In the genomic region with DNA sequence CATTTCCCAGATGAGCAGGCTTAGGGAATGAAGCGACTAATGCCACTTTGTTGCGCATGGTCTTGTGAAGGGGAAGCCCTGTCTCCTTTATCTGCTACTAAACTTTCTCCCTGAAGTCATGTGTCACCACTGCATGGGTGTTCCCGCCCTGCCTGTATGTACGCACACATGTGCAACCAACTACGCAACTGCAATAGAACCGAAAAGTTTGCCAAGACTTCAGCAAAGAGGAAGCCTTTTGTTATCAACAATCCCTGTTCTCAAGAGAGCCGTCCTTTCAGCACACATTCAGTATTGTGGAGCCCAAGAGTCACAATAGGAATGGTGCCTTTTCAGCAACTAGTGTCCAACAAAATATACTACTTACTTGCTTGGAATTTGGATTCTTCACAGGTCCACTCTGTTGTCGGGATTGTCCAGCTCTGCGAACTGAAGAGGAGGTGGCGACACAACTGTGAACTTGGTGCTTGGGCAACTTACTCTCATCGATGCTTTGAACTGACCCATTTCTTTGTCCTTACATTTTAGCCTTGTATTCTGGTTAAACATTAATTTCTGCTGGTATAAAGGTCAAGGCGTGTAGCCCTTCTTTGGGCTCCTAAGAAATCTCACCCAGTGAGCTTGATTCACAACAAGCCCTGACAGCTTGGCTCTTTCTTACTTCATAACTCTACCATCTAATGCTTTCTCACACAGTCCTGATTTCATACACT, we compare ENCODE assay signal across 9 mouse cellular contexts. TPM values are rescaled to one million over a fixed set of nuclear protein-coding genes. Genes with fewer than 3 reads are reported as not detected.
DNase-seq lines count a peak whose midpoint lies in the region; ATAC-seq lines count a peak whose summit lies in the region.
"Had no signal": no experiment of that assay in that cellular context is flagged by ENCODE, and none has a peak within 500 bp of the region (broad histone marks: within the 10 kb centered on the region; RNA-seq: fewer than 3 reads in every experiment).

A gene (minus strand): TSS at position 500 of the 713 bp plus-strand sequence.

- DNase-seq in gastrocnemius, postnatal 10 days = no peak
- no peak for DNase-seq in gastrocnemius, postnatal 25 days
- peak; percentile 20 for DNase-seq in brain, adult 2 months (ENCODE audit: low read depth, low spot score)
- DNase-seq in kidney, adult 9 months = peak; percentile 79
- no peak for DNase-seq in cerebellum, adult 9-11 months
- DNase-seq in thymus, postnatal 0 days (ENCODE audit: low spot score) = no peak
- DNase-seq in spleen, postnatal 36 days (ENCODE audit: low spot score in 2 of 2) = no peak

- ATAC-seq in megakaryocyte, adult 5-6 weeks (ENCODE audit: poor library complexity, severe bottlenecking) = peak; percentile 66

RNA-seq across cellular contexts. Expression of the gene that starts here (rescaled TPM):
- total RNA-seq in gastrocnemius, postnatal 10 days (2021) = 10 to 100 TPM; 38.1 to 45.7 TPM
- 1 to 10 TPM in 1 of 2 experiments, under 1 TPM in 1; 0.94 to 2.5 TPM for total RNA-seq in gastrocnemius, postnatal 25 days (2021)
- 0.23 and 0.38 TPM in 2 replicates for total RNA-seq in megakaryocyte, adult 5-6 weeks (2015)
- total RNA-seq in megakaryocyte, adult 5-6 weeks (2017) = 0.16 TPM in 1 of 2 replicates, not detected in the other
- polyA plus RNA-seq in thymus, postnatal 0 days (2015; fragmentation: Nextera tagmentation; extraction: Ambion mirVana) = 4.9 and 7.8 TPM in 2 replicates
- total RNA-seq: hematopoietic stem cell, adult 5-6 weeks had no signal

Comparison
In these comparisons a context has a peak if more than half of its experiments do, and no peak if none do; other contexts are left out.
1. RNA of the gene that starts here (total RNA-seq): 38.1 to 45.7 TPM in gastrocnemius, postnatal 10 days; 0.94 to 2.5 TPM in gastrocnemius, postnatal 25 days and 0.16 to 0.38 TPM in megakaryocyte, adult 5-6 weeks; every median in the first group is over 10 times any median in the second.
2. Peak in ATAC-seq in megakaryocyte, adult 5-6 weeks; RNA of the gene not detected or under 1 TPM.
3. DNase-seq: peak in brain, adult 2 months (single experiment) and kidney, adult 9 months (single experiment); none in gastrocnemius, postnatal 10 days (single experiment), gastrocnemius, postnatal 25 days (single experiment), cerebellum, adult 9-11 months (single experiment), thymus, postnatal 0 days (single experiment) and spleen, postnatal 36 days (0 of 2).